Mouse (Mus musculus) neural tube, embryonic 15.5 days (tissue): Measurements from ENCODE around the gene Ttc23l. TPM values are rescaled to one million over a fixed set of nuclear protein-coding genes. Genes with fewer than 3 reads are reported as not detected.
A peak's percentile ranks its signal among the peaks of the same experiment; 100 is the strongest.
"Not testable (repeated sequence)": the region's sequence is repeated elsewhere in the genome, so short reads cannot be mapped to it uniquely, and the experiment has no call there.

ENCODE experiments used
- ATAC-seq: fragments of 200-750 bp; cut with Nextera tagmentation; 2 replicates; pipeline ENCODE4 v1.8.0; 2017; ENCODE audit warnings: mild to moderate bottlenecking, moderate TSS enrichment, moderate library complexity; ENCODE audit not compliant: low FRiP score
- H3K27ac ChIP-seq: fragments of 300-500 bp; sonication (generic); replicated peaks from 2 replicates; pipeline ENCODE4 v1.5.1; 2015; ENCODE audit warnings: mild to moderate bottlenecking, inconsistent platforms
- H3K27me3 ChIP-seq: fragments of 300-500 bp; sonication (generic); replicated peaks from 2 replicates; pipeline ENCODE4 v1.6.1; 2015; ENCODE audit warnings: inconsistent platforms
- H3K36me3 ChIP-seq: fragments of 300-500 bp; sonication (generic); 2 replicates; pipeline ENCODE4 v1.6.1; 2015; ENCODE audit warnings: inconsistent platforms
- H3K4me1 ChIP-seq: fragments of 300-500 bp; sonication (generic); 2 replicates; pipeline ENCODE4 v1.6.1; 2015; ENCODE audit warnings: inconsistent platforms
- H3K4me2 ChIP-seq: fragments of 300-500 bp; sonication (generic); 2 replicates; pipeline ENCODE4 v1.6.1; 2015; ENCODE audit warnings: inconsistent platforms, mild to moderate bottlenecking, moderate library complexity
- H3K4me3 ChIP-seq: fragments of 300-500 bp; sonication (generic); replicated peaks from 2 replicates; pipeline ENCODE4 v1.5.1; 2015; ENCODE audit warnings: mild to moderate bottlenecking, inconsistent platforms
- H3K9ac ChIP-seq: fragments of 300-500 bp; sonication (generic); replicated peaks from 2 replicates; pipeline ENCODE4 v1.6.1; 2015; ENCODE audit warnings: mild to moderate bottlenecking, inconsistent platforms
- H3K9me3 ChIP-seq: fragments of 300-500 bp; sonication (generic); replicated peaks from 2 replicates; pipeline ENCODE4 v1.6.1; 2016; ENCODE audit warnings: inconsistent platforms
- WGBS: fragments of 180-500 bp; shearing (Covaris S2); methylation state at CpG from one replicate; pipeline ENCODE4 v1.1.7; 2015; ENCODE audit warnings: mixed read lengths; 5-methylcytosine and 5-hydroxymethylcytosine counted together
- polyA plus RNA-seq: library from polyadenylated mRNA; unstranded; fragments of >200 nt; fragmentation: Nextera tagmentation; extraction: Ambion mirVana; gene quantifications from 2 replicates; pipeline ENCODE4 v1.2.1, GENCODE M21; 2015

Ttc23l gene
- polyA plus RNA-seq, 1 experiment from 2014 or later: not detected

DNA sequence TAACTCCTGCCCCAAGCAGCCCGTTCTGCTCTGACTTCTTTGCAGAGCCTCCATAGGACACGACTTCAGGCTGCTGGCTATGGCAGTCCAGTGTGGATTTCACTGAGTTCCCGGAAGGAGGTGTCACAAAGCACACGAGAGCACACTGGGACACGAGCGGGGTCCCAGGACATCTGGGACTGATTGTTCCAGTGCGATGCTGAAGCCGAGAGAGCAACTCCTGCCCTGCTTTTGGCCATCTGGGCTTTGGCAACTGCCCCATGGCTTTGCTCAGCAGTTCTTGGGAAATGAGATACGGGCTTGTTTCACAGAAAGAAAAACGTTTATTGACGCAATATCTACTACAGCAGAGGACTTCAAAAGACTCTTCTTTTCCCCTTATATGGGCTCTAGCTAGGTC lies 52.4 kb downstream of the Ttc23l start:
- no peaks in the 10 kb centered on the region for H3K4me1 ChIP-seq

DNA sequence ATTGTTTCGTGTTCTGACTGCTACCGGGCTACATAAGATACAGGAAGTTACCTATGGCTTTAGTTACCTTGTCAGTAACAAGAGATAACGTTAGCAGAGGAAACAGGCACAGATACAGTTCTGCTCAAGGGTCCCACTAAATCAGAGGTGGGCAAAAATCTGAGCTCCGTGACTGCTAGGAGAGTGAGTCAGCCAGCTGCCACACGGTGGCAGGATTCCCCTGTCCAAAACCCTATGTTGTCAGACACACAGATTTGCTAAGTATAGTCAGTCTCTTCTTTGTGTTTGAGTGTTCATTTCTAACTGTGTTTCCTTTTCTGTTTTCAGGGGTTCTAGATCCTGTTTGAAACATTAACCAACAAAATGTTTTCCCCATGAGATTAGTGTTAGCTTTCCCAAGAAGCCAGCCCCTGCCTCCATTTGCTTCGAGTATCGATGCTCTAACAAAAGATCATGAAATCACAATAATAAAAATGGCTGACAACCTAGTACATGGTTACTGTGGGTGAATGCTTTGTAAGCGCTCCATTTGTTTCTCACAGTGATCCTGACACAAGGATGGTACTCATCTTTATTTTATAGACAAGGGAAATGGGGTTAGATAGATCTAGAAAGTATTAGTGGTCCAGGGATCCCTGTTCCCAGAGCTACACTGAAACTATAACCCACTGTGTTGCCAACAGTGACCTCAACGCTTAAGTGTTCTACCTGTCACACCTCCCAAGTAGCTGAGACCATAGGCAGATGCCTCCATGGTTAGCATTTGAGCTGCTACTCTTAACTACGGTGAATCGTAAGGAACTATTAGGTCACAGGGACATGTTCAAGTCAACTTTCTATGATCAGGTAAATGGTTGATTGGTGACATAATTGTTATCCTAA lies 57.4 kb downstream of the Ttc23l start:
- Histone ChIP-seq H3K36me3 (0 out of 2 replicates have a peak, but pooled peaks cover 3% of the 10 kb centered on the region), H3K27ac (no peak overlapping the region), H3K27me3 (no peaks in the 10 kb centered on the region), H3K4me2 (no peak overlapping the region), H3K4me3 (no peak overlapping the region), H3K9ac (no peak overlapping the region), H3K4me1 (no peaks in the 10 kb centered on the region), H3K9me3 (no peaks in the 10 kb centered on the region)
- 60% methylated on average over 11 of the region's 11 CpGs for WGBS
- ATAC-seq: peak; percentile 96

More for the DNA sequence above, 52.4 kb downstream of the Ttc23l start:
- Histone ChIP-seq H3K36me3 (no peaks in the 10 kb centered on the region), H3K4me2 (no peak overlapping the region), H3K9ac (no peak overlapping the region), H3K27me3 (no peaks in the 10 kb centered on the region), H3K9me3 (no peaks in the 10 kb centered on the region), H3K27ac (no peak overlapping the region), H3K4me3 (no peak overlapping the region)
- ATAC-seq: no peak
- 68% methylated on average over 11 of the region's 11 CpGs for WGBS

DNA sequence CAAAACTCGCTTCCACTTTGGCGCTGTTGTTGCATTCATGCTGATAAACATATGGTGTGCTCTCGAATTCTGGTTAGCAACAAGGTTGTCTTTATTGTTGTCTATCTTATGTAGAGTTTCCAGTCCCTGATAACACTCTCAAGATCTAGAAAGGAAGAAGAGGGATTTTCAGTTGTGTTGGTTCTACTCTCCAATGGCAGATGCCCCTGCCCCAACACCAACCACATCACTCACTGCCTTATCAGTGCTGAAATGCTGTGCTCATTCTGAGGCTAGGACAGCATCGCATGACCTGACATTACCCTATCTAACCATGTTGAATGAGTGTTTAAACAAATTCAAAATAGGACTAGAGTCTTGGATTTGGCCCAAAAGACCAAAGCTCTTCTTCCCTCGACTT lies 58.4 kb downstream of the Ttc23l start:
- Histone ChIP-seq H3K36me3 (0 out of 2 replicates have a peak, but pooled peaks cover 7% of the 10 kb centered on the region), H3K4me2 (no peak overlapping the region), H3K27ac (no peak overlapping the region), H3K4me3 (no peak overlapping the region), H3K9me3 (no peaks in the 10 kb centered on the region), H3K9ac (no peak overlapping the region), H3K27me3 (no peaks in the 10 kb centered on the region), H3K4me1 (no peaks in the 10 kb centered on the region)
- no peak for ATAC-seq
- 87% methylated on average over 5 of the region's 5 CpGs for WGBS

DNA sequence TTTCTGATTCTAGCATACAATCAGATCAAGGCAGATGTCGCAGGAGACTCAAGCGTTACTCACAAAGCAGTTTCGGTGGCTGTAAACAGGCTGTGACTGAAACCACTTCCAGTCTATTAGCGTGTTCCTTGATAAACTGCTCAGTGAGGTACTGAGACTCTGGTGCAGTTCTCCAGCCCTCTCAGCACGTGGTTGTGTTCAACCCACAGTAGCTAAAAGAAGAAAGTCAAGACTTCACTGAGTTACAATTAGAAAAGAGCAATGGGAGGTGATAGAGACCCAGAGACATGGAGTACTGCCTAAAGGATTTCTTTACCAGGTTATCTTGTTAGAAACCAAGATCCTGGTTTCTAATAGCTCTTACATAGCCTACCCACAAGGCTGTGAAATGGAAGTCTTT lies 58.9 kb downstream of the Ttc23l start:
- H3K4me2 ChIP-seq: no peak overlapping the region
- no peak overlapping the region for H3K9ac ChIP-seq
- no peaks in the 10 kb centered on the region for H3K9me3 ChIP-seq
- no peak overlapping the region for H3K27ac ChIP-seq
- H3K36me3 ChIP-seq: 0 out of 2 replicates have a peak, but pooled peaks cover 7% of the 10 kb centered on the region
- no peak for ATAC-seq
- H3K4me1 ChIP-seq: no peaks in the 10 kb centered on the region
- WGBS: 82% methylated on average over 5 of the region's 5 CpGs
- H3K27me3 ChIP-seq: no peaks in the 10 kb centered on the region
- no peak overlapping the region for H3K4me3 ChIP-seq

DNA sequence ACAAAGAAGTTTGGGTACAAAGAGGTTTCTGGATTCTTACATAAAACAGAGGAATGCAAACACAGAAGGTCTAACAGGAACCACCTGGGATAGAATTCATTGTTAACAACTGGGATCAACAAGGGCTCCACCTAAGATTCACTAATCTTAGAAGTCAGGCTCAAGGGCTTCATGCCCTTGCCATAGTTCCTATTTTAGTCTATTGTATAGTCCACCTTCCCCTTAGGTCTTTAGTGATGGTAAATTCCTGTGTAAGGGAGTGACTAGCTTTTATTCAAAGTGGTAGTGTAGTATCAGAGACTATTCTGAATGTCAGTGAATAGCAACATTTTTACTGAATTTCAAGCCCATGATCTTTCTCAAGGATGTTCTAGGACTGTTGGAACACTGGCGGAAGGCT lies 61.8 kb downstream of the Ttc23l start:
- not testable (repeated sequence) for H3K9ac ChIP-seq, H3K9me3 ChIP-seq, H3K27ac ChIP-seq, H3K4me1 ChIP-seq, H3K4me2 ChIP-seq, H3K27me3 ChIP-seq, H3K4me3 ChIP-seq, ATAC-seq
- 98% methylated on average over 1 of the region's 1 CpGs for WGBS
- peaks cover 20% of the 10 kb centered on the region for H3K36me3 ChIP-seq

DNA sequence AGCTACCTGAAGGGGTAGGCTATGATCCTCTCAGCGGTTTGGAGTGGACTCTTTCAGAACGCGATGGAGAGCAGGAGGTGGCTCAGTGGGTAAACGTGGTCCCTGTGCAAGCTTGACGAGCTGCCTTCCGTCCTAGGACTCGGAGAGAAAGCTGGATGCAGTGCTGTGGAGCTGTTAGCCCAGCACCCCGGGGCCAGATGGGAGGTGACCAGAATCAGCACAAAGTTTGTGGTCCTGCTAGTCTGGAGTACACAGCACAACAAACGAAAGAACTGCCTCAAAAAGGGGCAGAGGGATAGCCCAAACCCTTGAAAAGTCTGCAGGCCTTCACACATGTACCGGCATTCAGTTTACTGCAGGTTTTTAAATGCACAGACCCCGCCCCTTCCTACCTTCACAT lies 62.5 kb downstream of the Ttc23l start:
- Histone ChIP-seq H3K9me3 (no peaks in the 10 kb centered on the region), H3K27me3 (no peaks in the 10 kb centered on the region), H3K4me2 (no peak overlapping the region), H3K4me3 (no peak overlapping the region), H3K36me3 (peaks cover 20% of the 10 kb centered on the region), H3K9ac (no peak overlapping the region), H3K27ac (no peak overlapping the region), H3K4me1 (no peaks in the 10 kb centered on the region)
- 94% methylated on average over 11 of the region's 11 CpGs for WGBS
- ATAC-seq: no peak

DNA sequence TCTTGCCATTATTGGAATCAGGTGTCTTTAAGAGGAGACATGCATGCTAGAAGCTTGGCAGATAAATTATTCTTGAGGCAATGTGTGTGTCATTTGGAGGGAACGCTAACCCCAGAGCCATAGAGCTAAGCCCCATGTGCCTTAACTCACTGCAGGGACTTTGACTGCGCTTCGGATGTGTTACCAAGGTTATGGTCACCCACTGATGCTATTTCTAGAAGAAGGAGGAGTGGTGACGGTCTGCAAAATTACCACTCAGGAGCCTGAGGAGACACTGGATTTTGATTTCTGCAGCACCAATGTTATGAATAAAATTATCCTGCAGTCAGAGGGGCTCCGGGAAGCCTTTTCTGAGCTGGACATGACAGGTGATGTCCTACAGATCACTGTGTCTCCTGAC lies 68.4 kb downstream of the Ttc23l start:
- Histone ChIP-seq H3K4me3 (no peak overlapping the region), H3K27me3 (no peaks in the 10 kb centered on the region), H3K9me3 (no peaks in the 10 kb centered on the region), H3K4me2 (no peak overlapping the region), H3K4me1 (peaks cover 12% of the 10 kb centered on the region), H3K9ac (no peak overlapping the region), H3K27ac (no peak overlapping the region), H3K36me3 (peaks cover 20% of the 10 kb centered on the region)
- no peak for ATAC-seq
- WGBS: 90% methylated on average over 5 of the region's 5 CpGs

DNA sequence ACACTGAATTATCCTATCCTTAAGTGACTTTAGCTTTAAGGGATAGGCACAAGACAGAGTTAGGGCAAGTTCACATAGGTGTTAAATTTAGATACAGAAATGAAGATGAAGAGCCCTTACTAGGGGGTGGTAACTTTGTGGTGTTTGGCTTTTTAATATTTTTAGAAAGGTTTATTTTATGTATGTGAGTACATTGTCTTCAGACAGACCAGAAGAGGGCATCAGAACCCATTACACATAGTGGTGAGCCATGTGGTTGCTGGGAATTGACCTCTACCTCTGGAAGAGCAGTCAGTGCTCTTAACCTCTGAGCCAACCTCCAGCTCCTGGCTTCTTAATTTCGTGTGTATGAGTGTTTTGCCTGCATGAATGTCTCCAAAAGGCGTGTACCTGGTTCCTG lies 71.2 kb downstream of the Ttc23l start:
- Histone ChIP-seq H3K36me3 (peaks cover 12% of the 10 kb centered on the region), H3K9me3 (no peaks in the 10 kb centered on the region), H3K27me3 (no peaks in the 10 kb centered on the region), H3K4me1 (peaks cover 23% of the 10 kb centered on the region), H3K4me2 (peak overlapping the region; percentile 68), H3K27ac (no peak overlapping the region), H3K4me3 (peak overlapping the region; percentile 85), H3K9ac (no peak overlapping the region)
- WGBS: 69% methylated on average over 2 of the region's 2 CpGs
- ATAC-seq: no peak

DNA sequence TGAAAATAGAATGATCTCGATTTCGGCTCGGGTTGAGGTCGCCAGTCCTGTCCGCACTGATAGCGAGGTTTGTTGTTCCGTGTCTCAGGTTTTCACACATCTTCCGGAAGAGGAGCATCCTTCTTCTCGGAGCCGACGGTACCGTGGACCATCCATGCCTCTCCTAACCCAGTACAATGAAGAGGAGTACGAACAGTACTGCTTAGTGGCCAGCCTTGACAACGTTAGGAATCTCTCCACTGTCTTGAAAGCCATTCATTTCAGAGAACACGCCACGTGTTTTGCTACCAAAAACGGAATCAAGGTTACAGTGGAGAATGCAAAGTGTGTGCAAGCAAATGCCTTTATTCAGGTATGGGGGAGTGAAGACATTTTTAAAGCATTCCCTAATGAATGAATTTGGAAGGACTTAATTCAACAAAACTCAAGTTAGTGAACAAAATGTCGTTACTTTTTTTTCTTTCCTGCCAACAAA lies 72.1 kb downstream of the Ttc23l start:
- peak; percentile 80 for ATAC-seq
- Histone ChIP-seq H3K4me3 (peak overlapping the region; percentile 85), H3K4me1 (peaks cover 23% of the 10 kb centered on the region), H3K27ac (peak overlapping the region; percentile 88), H3K4me2 (peak overlapping the region; percentile 68), H3K27me3 (no peaks in the 10 kb centered on the region), H3K36me3 (peaks cover 12% of the 10 kb centered on the region), H3K9me3 (no peaks in the 10 kb centered on the region), H3K9ac (peak overlapping the region; percentile 67)
- under 1% methylated on average over 18 of the region's 18 CpGs for WGBS

DNA sequence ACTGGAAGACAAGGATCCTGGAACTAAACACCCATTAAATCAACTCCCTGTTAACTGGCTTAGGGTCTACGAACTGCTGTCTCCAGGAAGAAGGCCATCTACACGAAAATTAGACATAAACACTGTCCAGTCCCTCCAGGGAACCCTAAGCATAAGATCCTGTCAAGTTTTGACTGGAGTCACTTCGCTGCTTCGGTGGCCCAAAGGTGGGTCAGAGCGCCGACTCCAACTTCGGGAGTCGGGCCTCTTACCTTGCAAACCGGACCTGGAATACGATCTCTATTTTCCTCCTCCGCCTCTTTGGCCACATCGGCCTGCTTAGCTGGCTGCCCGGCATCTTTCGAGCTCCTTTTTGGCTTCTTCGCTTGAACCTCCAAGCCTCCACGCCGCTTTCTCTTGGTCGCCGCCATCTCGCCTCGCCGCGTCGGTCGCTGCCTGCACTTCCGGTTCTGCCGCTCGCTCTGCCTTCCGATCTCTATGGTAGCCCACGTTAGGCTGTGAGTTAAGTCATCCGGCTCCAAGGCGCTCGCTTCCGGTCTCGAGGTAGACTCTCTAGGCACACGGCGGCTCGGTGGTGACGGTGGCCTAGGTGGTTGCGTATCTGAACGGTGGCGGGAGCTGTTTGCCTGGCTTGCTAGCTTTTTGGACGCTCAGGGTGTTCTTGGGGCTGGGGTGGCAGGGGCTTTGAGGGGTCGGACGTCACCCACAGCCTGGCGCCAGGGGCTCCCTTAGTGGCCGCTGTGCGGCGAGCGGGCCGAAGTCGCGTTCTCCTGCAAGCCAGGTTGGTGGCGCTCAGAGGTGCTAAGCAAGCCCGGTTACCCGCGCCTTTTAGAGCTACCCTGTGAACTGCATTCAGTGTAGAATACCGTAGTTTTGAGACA lies 72.7 kb downstream of the Ttc23l start, which contains the start of the genes Brix1 and Rad1:
Gene Brix1 (minus strand): TSS at position 464 of the 881 bp plus-strand sequence.
Gene Rad1 (plus strand): TSS at position 535 of the 881 bp plus-strand sequence.
- H3K4me1 ChIP-seq: peaks cover 23% of the 10 kb centered on the region
- peak within 1 kb of the TSS; percentile 71 for H3K9ac ChIP-seq
- H3K36me3 ChIP-seq: peaks cover 16% of the 10 kb centered on the region
- H3K4me3 ChIP-seq: peak within 1 kb of the TSS; percentile 85
- ATAC-seq: peak; percentile 100
- peak within 1 kb of the TSS; percentile 88 for H3K27ac ChIP-seq
- under 1% methylated on average over 58 of the region's 58 CpGs for WGBS
- H3K9me3 ChIP-seq: no peaks in the 10 kb centered on the region
- no peaks in the 10 kb centered on the region for H3K27me3 ChIP-seq
- H3K4me2 ChIP-seq: peak within 1 kb of the TSS; percentile 68

DNA sequence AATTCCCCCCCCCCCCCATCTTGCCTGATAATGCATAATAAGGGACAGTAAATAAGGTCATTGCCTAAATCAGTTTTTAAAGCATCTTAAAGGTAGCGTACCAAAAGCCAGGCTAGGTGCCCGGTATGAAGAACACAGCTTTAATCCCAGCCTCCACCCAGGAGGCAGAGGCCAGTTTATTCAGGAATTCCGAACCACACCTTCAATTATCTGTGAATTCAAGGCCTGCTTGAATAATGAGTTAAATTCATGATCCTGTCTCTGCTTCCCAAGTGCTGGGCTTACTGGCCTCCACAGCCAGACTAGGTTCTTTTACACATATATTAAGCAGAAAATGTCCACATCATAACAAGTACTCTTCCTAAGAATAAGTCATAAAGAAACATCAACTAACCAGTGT lies 87.5 kb downstream of the Ttc23l start:
- Histone ChIP-seq H3K27me3 (no peaks in the 10 kb centered on the region), H3K9ac (peak overlapping the region; percentile 82), H3K4me2 (peak overlapping the region; percentile 81), H3K27ac (no peak overlapping the region), H3K4me1 (peaks cover 23% of the 10 kb centered on the region), H3K36me3 (peaks cover 9% of the 10 kb centered on the region), H3K9me3 (no peaks in the 10 kb centered on the region), H3K4me3 (peak overlapping the region; percentile 88)
- ATAC-seq: peak; percentile 26
- 22% methylated on average over 3 of the region's 3 CpGs for WGBS
